Mouse (Mus musculus): ENCODE data around the gene Grip1. TPM values are rescaled to one million over a fixed set of nuclear protein-coding genes. Genes with fewer than 3 reads are reported as not detected.

Gene Grip1
- polyA plus RNA-seq, 1 experiment from 2014 or later: 3.2 TPM

GRCm38 (mm10) chr10:119550630-119551029 is 97.0 kb downstream of the Grip1 start:
- Histone ChIP-seq H3K4me1 (replicated peaks; ENCODE audit: control insufficient read depth, insufficient read depth, low read length) (no peaks in the 10 kb centered on the region), H3K9me3 (ENCODE audit: control insufficient read depth, low read length) (no peaks in the 10 kb centered on the region), H3K9ac (ENCODE audit: low read length) (no peak overlapping the region), H3K27ac (ENCODE audit: low read depth) (no peak overlapping the region), H3K4me2 (ENCODE audit: low read length) (no peak overlapping the region), H3K36me3 (ENCODE audit: control insufficient read depth, insufficient read depth, low read length) (no peaks in the 10 kb centered on the region), H3K27me3 (replicated peaks; ENCODE audit: control insufficient read depth, insufficient read depth, low read length) (no peaks in the 10 kb centered on the region), H3K4me3 (ENCODE audit: low read depth, low read length) (no peak overlapping the region)
- no peak for ATAC-seq (replicated peaks; ENCODE audit: low FRiP score, low TSS enrichment, low read depth)
- DNase-seq (ENCODE audit: low spot score): no peak
- WGBS: 75% methylated on average over 6 of the region's 6 CpGs

- Histone ChIP-seq H3K4me1 (replicated peaks; ENCODE audit: control insufficient read depth, insufficient read depth, low read length) (no peaks in the 10 kb centered on the region), H3K9me3 (ENCODE audit: control insufficient read depth, low read length) (no peaks in the 10 kb centered on the region), H3K27ac (ENCODE audit: low read depth) (no peak overlapping the region), H3K36me3 (ENCODE audit: control insufficient read depth, insufficient read depth, low read length) (no peaks in the 10 kb centered on the region), H3K9ac (ENCODE audit: low read length) (no peak overlapping the region), H3K4me3 (ENCODE audit: low read depth, low read length) (no peak overlapping the region), H3K27me3 (replicated peaks; ENCODE audit: control insufficient read depth, insufficient read depth, low read length) (no peaks in the 10 kb centered on the region), H3K4me2 (ENCODE audit: low read length) (no peak overlapping the region)
- 71% methylated on average over 7 of the region's 7 CpGs for WGBS
- ATAC-seq (replicated peaks; ENCODE audit: low FRiP score, low TSS enrichment, low read depth): no peak
- DNase-seq (ENCODE audit: low spot score): no peak
These were observed 102.7 kb downstream of the Grip1 start for GRCm38 (mm10) chr10:119556346-119556745.

GRCm38 (mm10) chr10:119558432-119558831 is 104.8 kb downstream of the Grip1 start:
- H3K27ac ChIP-seq (ENCODE audit: low read depth): no peak overlapping the region
- DNase-seq (ENCODE audit: low spot score): no peak
- no peak overlapping the region for H3K9ac ChIP-seq (ENCODE audit: low read length)
- no peaks in the 10 kb centered on the region for H3K36me3 ChIP-seq (ENCODE audit: control insufficient read depth, insufficient read depth, low read length)
- ATAC-seq (replicated peaks; ENCODE audit: low FRiP score, low TSS enrichment, low read depth): no peak
- WGBS: 90% methylated on average over 7 of the region's 7 CpGs
- H3K4me3 ChIP-seq (ENCODE audit: low read depth, low read length): no peak overlapping the region
- H3K27me3 ChIP-seq (replicated peaks; ENCODE audit: control insufficient read depth, insufficient read depth, low read length): no peaks in the 10 kb centered on the region
- no peaks in the 10 kb centered on the region for H3K9me3 ChIP-seq (ENCODE audit: control insufficient read depth, low read length)
- H3K4me1 ChIP-seq (replicated peaks; ENCODE audit: control insufficient read depth, insufficient read depth, low read length): no peaks in the 10 kb centered on the region
- H3K4me2 ChIP-seq (ENCODE audit: low read length): no peak overlapping the region

- no peaks in the 10 kb centered on the region for H3K27me3 ChIP-seq (replicated peaks; ENCODE audit: control insufficient read depth, insufficient read depth, low read length)
- no peaks in the 10 kb centered on the region for H3K4me1 ChIP-seq (replicated peaks; ENCODE audit: control insufficient read depth, insufficient read depth, low read length)
- H3K4me3 ChIP-seq (ENCODE audit: low read depth, low read length): no peak overlapping the region
- H3K9me3 ChIP-seq (ENCODE audit: control insufficient read depth, low read length): no peaks in the 10 kb centered on the region
- H3K4me2 ChIP-seq (ENCODE audit: low read length): no peak overlapping the region
- no peak overlapping the region for H3K9ac ChIP-seq (ENCODE audit: low read length)
- 96% methylated on average over 7 of the region's 7 CpGs for WGBS
- DNase-seq (ENCODE audit: low spot score) (no peak), ATAC-seq (replicated peaks; ENCODE audit: low FRiP score, low TSS enrichment, low read depth) (no peak)
- no peaks in the 10 kb centered on the region for H3K36me3 ChIP-seq (ENCODE audit: control insufficient read depth, insufficient read depth, low read length)
- no peak overlapping the region for H3K27ac ChIP-seq (ENCODE audit: low read depth)
These were observed 111.2 kb downstream of the Grip1 start for GRCm38 (mm10) chr10:119564862-119565261.

GRCm38 (mm10) chr10:119573134-119573533 is 119.5 kb downstream of the Grip1 start:
- no peak overlapping the region for H3K9ac ChIP-seq (ENCODE audit: low read length)
- DNase-seq (ENCODE audit: low spot score) (no peak), ATAC-seq (replicated peaks; ENCODE audit: low FRiP score, low TSS enrichment, low read depth) (no peak)
- no peak overlapping the region for H3K4me3 ChIP-seq (ENCODE audit: low read depth, low read length)
- no peaks in the 10 kb centered on the region for H3K9me3 ChIP-seq (ENCODE audit: control insufficient read depth, low read length)
- 69% methylated on average over 9 of the region's 9 CpGs for WGBS
- no peak overlapping the region for H3K4me2 ChIP-seq (ENCODE audit: low read length)
- H3K27ac ChIP-seq (ENCODE audit: low read depth): no peak overlapping the region
- H3K27me3 ChIP-seq (replicated peaks; ENCODE audit: control insufficient read depth, insufficient read depth, low read length): no peaks in the 10 kb centered on the region
- no peaks in the 10 kb centered on the region for H3K36me3 ChIP-seq (ENCODE audit: control insufficient read depth, insufficient read depth, low read length)
- H3K4me1 ChIP-seq (replicated peaks; ENCODE audit: control insufficient read depth, insufficient read depth, low read length): no peaks in the 10 kb centered on the region; the same call in 1 of the 2 replicates

GRCm38 (mm10) chr10:119575780-119576179 is 122.2 kb downstream of the Grip1 start:
- H3K4me1 ChIP-seq (replicated peaks; ENCODE audit: control insufficient read depth, insufficient read depth, low read length): no peaks in the 10 kb centered on the region; the same call in 1 of the 2 replicates
- no peak for DNase-seq (ENCODE audit: low spot score)
- no peak overlapping the region for H3K4me2 ChIP-seq (ENCODE audit: low read length)
- no peaks in the 10 kb centered on the region for H3K36me3 ChIP-seq (ENCODE audit: control insufficient read depth, insufficient read depth, low read length)
- H3K4me3 ChIP-seq (ENCODE audit: low read depth, low read length): no peak overlapping the region
- no peak for ATAC-seq (replicated peaks; ENCODE audit: low FRiP score, low TSS enrichment, low read depth)
- no peak overlapping the region for H3K9ac ChIP-seq (ENCODE audit: low read length)
- H3K27ac ChIP-seq (ENCODE audit: low read depth): no peak overlapping the region
- H3K9me3 ChIP-seq (ENCODE audit: control insufficient read depth, low read length): no peaks in the 10 kb centered on the region
- 90% methylated on average over 1 of the region's 1 CpGs for WGBS
- no peaks in the 10 kb centered on the region for H3K27me3 ChIP-seq (replicated peaks; ENCODE audit: control insufficient read depth, insufficient read depth, low read length)

- no peak overlapping the region for H3K27ac ChIP-seq (ENCODE audit: low read depth)
- H3K36me3 ChIP-seq (ENCODE audit: control insufficient read depth, insufficient read depth, low read length): no peaks in the 10 kb centered on the region
- no peak overlapping the region for H3K4me3 ChIP-seq (ENCODE audit: low read depth, low read length)
- ATAC-seq (replicated peaks; ENCODE audit: low FRiP score, low TSS enrichment, low read depth): no peak
- H3K4me1 ChIP-seq (replicated peaks; ENCODE audit: control insufficient read depth, insufficient read depth, low read length): no peaks in the 10 kb centered on the region
- no peak overlapping the region for H3K4me2 ChIP-seq (ENCODE audit: low read length)
- no peak for DNase-seq (ENCODE audit: low spot score)
- no peak overlapping the region for H3K9ac ChIP-seq (ENCODE audit: low read length)
- no peaks in the 10 kb centered on the region for H3K9me3 ChIP-seq (ENCODE audit: control insufficient read depth, low read length)
- no peaks in the 10 kb centered on the region for H3K27me3 ChIP-seq (replicated peaks; ENCODE audit: control insufficient read depth, insufficient read depth, low read length)
- WGBS: 30% methylated on average over 4 of the region's 4 CpGs
These were observed 126.4 kb downstream of the Grip1 start for GRCm38 (mm10) chr10:119580024-119580423.

- no peak for ATAC-seq (replicated peaks; ENCODE audit: low FRiP score, low TSS enrichment, low read depth)
- Histone ChIP-seq H3K27me3 (replicated peaks; ENCODE audit: control insufficient read depth, insufficient read depth, low read length) (no peaks in the 10 kb centered on the region), H3K9ac (ENCODE audit: low read length) (no peak overlapping the region), H3K4me1 (replicated peaks; ENCODE audit: control insufficient read depth, insufficient read depth, low read length) (no peaks in the 10 kb centered on the region), H3K27ac (ENCODE audit: low read depth) (no peak overlapping the region), H3K36me3 (ENCODE audit: control insufficient read depth, insufficient read depth, low read length) (no peaks in the 10 kb centered on the region), H3K9me3 (ENCODE audit: control insufficient read depth, low read length) (no peaks in the 10 kb centered on the region), H3K4me3 (ENCODE audit: low read depth, low read length) (no peak overlapping the region), H3K4me2 (ENCODE audit: low read length) (no peak overlapping the region)
- WGBS: 84% methylated on average over 6 of the region's 6 CpGs
- no peak for DNase-seq (ENCODE audit: low spot score)
These were observed 131.0 kb downstream of the Grip1 start for GRCm38 (mm10) chr10:119584666-119585065.

GRCm38 (mm10) chr10:119586976-119587375 is 133.3 kb downstream of the Grip1 start:
- Histone ChIP-seq H3K9ac (ENCODE audit: low read length) (no peak overlapping the region), H3K4me1 (replicated peaks; ENCODE audit: control insufficient read depth, insufficient read depth, low read length) (no peaks in the 10 kb centered on the region), H3K4me2 (ENCODE audit: low read length) (no peak overlapping the region), H3K9me3 (ENCODE audit: control insufficient read depth, low read length) (0 out of 2 replicates have a peak, but pooled peaks cover 2% of the 10 kb centered on the region), H3K27me3 (replicated peaks; ENCODE audit: control insufficient read depth, insufficient read depth, low read length) (no peaks in the 10 kb centered on the region), H3K27ac (ENCODE audit: low read depth) (no peak overlapping the region), H3K36me3 (ENCODE audit: control insufficient read depth, insufficient read depth, low read length) (no peaks in the 10 kb centered on the region), H3K4me3 (ENCODE audit: low read depth, low read length) (no peak overlapping the region)
- DNase-seq (ENCODE audit: low spot score): no peak
- ATAC-seq (replicated peaks; ENCODE audit: low FRiP score, low TSS enrichment, low read depth): no peak
- 89% methylated on average over 3 of the region's 3 CpGs for WGBS

Data from intestine, embryonic 14.5 days (tissue).